Mouse (Mus musculus) kidney, adult 9 months (tissue): ENCODE results near the gene Gm12184.
"Not testable (repeated sequence)": the region's sequence is repeated elsewhere in the genome, so short reads cannot be mapped to it uniquely, and the experiment has no call there.

Source experiments
- DNase-seq: peaks from one replicate; pipeline ENCODE4 v3.0.0; 2022

Gene Gm12184

DNA sequence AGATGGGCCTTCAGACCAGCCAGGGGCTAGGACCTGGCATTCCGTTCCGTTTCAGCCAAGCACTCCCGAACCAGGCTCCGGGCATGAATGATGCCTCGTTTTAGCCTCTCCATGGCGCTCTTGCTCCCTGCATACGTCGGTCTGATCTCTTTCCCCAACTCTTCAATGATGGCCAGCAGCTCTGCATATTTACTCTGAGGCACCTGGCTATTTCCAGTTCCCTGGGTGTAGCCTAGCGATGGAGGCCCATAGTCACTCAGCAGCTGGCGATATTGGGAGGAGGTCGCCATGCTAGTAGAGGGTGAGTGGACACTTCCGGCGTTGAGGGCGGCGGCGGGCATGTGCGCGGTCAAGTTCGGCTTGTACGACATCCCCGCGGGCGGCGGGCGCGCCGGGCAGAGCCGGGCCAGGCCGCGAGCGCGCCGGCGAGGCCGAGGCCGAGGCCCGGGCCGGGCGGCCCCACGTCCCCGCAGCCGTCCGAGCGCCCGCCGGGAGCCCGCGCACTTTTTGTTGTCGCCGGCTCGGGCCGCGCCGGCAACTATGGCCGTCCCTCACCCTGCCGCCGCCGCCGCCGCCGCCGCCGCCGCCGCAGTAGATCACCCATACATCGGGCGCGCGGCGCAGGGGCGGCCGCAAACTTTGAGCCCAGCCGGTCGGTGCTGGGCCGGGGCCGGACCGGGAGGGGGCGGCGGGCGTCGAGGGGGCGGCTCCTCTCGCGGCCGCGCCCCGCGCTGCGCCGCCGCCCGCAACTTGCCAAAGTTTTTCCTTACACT is at the start of gene Gm12184, which contains the start of gene Trim7:
Gene Gm12184, minus strand, starts transcription at position 677 of the 773 bp plus-strand sequence.
Gene Trim7, plus strand, starts transcription at position 162 of the 773 bp plus-strand sequence.
- not testable (repeated sequence) for DNase-seq

DNA sequence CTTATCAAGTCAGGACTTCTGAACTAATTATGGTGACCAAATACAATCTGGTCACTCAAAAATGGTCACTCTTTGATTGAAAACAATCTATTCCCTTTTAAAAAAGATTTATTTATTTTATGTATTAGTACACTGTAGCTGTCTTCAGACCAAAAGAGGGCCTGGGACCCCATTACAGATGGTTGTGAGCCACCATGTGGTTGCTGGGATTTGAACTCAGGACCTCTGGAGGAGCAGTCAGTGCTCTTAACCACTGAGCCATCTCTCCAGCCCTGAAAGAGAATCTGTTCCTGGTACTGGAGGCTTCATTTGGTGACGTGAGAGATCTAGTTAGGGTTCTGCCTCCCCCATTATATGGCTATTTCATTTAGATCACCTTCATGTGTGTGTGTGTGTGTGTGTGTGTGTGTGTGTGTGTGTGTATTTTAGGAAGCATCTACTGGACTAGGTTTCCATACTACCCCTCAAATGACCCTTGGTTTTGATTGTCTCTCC is 48.9 kb upstream of the Gm12184 start:
- not testable (repeated sequence) for DNase-seq

DNA sequence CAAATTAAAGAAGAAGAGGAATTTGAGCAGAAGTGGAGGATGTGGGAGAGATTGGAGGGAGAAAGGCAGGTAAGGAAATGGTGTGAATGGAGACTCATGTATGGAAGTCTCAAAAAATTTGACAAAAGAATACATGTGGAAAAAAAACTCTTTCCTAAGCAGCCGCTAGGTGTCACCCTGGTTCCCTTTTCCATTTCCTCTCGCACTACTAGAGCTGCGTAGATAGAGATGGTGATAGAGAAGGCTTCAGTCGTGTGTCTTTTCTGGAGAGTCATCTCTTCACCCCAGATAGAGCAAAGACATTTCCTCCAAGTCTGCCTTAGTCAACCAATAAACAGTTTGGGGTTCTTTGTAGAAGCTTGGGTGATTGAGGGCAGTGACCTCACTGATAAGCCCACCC is 48.0 kb upstream of the Gm12184 start:
- DNase-seq, result peak; percentile 73

- DNase-seq, result peak; percentile 38
These were observed 47.3 kb upstream of the Gm12184 start for GRCm38 (mm10) chr11:48873591-48874290.

- DNase-seq, result peak; percentile 40
These were observed 46.3 kb upstream of the Gm12184 start for GRCm38 (mm10) chr11:48872695-48873300.

GRCm38 (mm10) chr11:48871817-48872541 is 45.5 kb upstream of the Gm12184 start:
- peak; percentile 61 for DNase-seq

- peak; percentile 82 for DNase-seq
These were observed 44.8 kb upstream of the Gm12184 start, which contains the start of gene Irgm1 for GRCm38 (mm10) chr11:48871201-48871772. Gene Irgm1 (minus strand): TSS chr11:48871683.

DNA sequence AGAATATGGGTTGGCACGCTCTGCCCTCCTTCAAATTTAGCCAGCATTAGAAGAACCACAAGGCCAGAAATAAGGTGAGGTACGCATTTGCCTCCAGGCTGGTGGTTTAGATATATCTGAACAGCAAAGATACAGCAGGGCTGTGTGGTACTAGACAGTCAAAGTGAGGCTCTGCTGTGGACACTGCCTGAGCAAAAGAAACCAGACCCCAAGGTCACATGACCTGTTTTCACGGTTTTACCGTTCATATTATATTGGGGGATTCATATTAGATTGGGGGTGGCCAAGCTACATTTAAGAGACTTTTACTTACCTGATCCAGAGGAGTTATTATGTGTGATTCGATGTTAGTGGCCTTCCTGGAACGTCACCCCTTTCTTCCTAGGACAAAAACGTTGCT is 44.3 kb upstream of the Gm12184 start:
- no peak for DNase-seq

DNA sequence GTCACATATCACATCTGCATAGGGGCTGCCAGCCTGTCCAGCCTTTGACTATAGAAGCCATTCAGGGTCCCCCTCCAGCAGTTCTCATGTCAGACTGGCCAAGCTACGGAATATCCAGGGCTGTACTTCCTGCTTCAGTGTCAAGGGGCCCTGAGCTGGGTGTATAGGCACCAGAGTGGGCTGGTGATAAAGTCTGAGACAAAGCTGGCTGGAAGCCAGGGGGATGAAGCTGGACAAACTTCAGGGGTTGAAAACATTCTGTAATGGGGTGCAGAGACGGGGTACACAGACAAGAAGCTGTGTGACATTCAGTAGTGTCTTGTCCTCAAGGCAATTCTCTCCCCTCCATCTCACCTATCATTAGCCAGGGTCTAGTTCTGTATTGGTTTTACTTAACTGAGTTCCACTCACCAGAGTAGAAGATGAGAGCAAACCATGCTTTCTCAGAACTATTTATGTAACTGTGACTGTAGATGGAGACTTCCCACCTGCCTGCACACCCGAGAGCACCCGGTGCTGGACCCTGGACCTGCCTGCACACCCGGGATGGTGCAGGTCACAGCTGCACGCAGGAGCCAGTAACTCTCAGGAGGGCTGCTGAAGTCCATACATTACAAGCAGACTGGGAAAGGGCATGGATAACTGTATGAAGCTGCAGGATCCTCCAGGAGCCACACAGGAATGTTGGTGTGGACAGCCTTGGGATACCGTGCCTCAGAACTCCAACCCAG is 43.1 kb upstream of the Gm12184 start:
- peak; percentile 56 for DNase-seq

DNA sequence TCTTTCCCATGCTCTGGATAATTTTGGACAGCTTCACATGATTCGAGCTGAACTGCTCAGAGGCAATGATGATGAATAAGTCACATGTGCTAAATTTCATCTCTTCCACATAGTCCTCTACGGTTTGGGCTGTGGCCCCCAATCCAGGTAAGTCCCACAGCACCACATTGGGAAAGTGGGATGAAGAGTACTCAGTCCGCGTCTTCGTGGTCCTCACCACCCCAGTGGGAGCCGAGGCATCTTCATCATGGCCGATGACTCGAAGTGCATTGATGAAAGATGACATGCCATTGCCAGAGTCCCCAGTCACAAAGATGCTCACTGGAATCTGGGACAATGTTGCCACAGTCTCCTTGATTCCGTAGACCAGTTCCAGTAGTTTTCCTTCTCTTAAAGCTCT is 40.0 kb upstream of the Gm12184 start:
- no peak for DNase-seq

GRCm38 (mm10) chr11:48863808-48864207 is 37.4 kb upstream of the Gm12184 start:
- DNase-seq, result no peak

GRCm38 (mm10) chr11:48862784-48863319 is 36.4 kb upstream of the Gm12184 start:
- no peak for DNase-seq

GRCm38 (mm10) chr11:48859014-48859413 is 32.6 kb upstream of the Gm12184 start:
- peak; percentile 80 for DNase-seq

- DNase-seq, result peak; percentile 91
These were observed 27.2 kb upstream of the Gm12184 start for GRCm38 (mm10) chr11:48853474-48854180.

- peak; percentile 38 for DNase-seq
These were observed 26.4 kb upstream of the Gm12184 start for GRCm38 (mm10) chr11:48852624-48853473.

DNA sequence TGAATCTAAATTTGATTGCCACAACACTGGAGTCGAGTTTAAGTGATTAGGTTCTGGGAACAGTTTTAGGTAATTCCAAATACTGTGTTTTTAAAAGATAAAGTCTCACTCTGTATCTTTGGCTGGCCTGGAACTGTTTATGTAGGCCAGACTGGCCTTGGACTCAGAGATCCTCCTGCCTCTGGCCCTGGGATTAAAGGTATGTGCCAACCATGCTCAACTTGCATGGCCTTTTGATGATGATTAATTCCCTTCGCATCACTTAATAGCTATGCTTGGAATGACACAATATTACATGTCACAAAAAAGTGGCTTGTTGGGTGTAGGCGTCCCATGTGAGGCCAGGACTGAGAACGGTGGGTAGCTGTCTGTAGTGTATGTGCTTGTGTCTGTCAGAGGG is 25.7 kb upstream of the Gm12184 start:
- DNase-seq, result peak; percentile 28

GRCm38 (mm10) chr11:48851270-48851995 is 25.0 kb upstream of the Gm12184 start:
- DNase-seq, result peak; percentile 59

DNA sequence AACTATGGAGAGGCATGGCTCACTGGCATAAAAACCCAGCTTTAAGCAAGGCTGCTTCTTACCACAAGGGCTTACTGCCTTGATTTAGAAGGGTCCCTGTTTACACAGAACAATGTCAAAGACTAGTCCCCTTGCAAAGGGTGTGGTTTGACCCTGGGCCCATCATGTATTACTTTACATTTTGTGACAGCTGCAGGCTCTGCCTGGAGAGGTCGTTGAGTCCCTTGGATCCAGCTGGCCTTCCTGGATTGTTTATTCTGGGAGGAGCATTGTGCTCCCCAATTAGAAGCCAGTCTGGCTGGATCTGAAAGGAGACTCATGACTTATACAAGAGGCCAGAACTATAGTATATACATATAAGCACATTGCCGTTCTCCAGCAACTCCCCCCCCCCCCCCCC is 23.8 kb upstream of the Gm12184 start:
- DNase-seq, result no peak

GRCm38 (mm10) chr11:48846881-48847280 is 20.4 kb upstream of the Gm12184 start:
- DNase-seq, result no peak
